Mouse (Mus musculus) frontal cortex, postnatal 25 days (tissue): ENCODE measurements at regions not wholly inside any gene's neighbourhood (a gene's known extent, or its start where the extent isn't known, plus 50 kb on each side); places are given as distances from the start of the nearest gene placed in this dataset.

Source experiments
- DNase-seq, 2 experiments: peaks; one replicate each; pipeline ENCODE4 v3.0.0; 2022; ENCODE audit warnings: low spot score in 2 of 2

DNA sequence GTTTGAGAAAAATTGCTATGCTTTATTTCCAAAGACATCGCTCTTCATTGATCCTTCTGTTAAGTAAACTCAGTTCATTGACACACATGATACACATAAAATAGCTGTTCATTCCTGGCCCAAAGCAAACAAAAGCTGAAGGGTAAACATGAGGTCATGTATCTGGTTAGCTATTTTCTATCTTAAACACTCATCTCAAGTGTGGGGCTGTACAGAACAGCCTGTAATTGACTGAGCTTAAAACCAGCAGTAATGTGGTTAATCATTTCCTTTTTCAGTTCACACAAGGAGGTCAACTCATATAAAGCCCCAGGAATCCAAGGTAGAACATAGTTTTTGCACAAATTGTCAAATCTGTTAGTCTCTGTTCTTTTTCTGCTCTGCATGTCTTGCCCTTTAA is 94.5 kb downstream of the Cldn17 start:
- DNase-seq: no peak

DNA sequence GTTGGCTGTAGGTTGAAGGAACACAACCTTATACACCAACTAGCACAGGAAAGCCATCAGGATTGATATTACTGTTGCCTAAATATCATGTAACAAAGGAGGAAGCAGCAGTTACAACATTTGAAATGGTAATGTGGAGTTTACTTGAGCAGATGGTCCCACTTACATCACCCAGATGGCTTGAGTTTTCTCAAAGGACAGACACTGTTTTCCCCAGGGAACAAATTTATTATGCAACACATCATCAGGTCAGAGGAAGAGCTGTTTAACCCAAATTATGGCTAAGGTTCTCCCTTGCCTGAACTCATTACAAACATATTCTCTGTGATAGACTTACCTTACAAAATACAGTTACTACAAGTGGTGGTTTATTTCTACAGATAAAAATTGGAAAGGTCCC is 98.6 kb downstream of the Cldn17 start:
- no peak for DNase-seq

DNA sequence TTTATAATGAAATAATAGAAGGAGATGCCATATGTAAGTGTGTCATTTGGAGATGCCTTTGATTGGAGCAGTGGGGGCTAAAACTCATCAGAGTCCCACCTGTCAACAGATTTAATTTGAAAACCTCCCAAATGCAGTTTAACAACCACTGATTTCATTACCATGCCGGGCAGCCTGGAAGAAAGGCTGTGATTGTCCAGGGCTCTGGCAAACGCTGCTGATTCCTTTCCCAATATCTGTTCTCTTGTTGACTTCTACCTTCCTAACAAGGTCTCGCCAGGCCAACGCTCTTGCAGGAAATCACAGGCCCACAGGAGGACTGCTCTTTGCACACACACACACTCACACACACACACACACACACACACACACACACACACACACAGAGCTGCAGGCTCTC is 102.4 kb downstream of the Cldn17 start:
- no peak for DNase-seq

DNA sequence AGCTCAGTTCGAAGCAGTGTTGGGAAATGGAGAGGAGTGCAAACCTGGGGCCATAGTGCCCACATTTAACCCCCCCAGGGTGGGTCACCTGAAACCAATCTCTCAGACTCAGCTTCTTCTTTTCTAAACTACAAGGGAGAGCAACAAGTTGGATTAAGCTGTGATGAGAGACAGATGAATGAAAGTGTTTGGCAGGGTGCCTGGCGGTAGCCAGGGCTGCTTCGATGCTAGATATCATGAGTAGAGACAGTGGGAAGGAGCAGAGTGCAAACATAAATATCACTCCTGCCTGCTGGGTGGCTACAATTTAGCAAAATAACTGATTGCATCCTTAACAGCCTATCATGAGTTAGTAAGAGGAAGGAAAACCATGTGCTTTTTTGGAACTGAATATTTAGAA is 106.9 kb downstream of the Cldn17 start:
- DNase-seq: no peak

DNA sequence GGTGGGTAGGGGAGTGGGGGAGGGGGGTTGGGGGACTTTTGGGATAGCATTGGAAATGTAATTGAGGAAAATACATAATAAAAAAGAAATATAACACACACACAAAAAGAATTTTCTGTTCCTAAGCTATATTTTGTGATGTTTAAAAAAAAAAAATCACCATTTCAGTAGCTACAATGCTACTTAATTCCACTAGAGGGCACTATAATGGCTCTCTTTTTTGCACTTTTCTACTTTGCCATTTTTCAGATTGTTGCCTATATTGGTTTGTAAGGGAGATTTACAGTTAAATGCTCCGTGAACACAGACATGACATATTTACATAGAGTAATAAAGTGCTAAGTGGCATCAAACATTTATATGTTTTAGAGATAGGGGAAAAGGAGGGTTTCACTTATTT is 102.7 kb upstream of the Grik1 start:
- no peak for DNase-seq

DNA sequence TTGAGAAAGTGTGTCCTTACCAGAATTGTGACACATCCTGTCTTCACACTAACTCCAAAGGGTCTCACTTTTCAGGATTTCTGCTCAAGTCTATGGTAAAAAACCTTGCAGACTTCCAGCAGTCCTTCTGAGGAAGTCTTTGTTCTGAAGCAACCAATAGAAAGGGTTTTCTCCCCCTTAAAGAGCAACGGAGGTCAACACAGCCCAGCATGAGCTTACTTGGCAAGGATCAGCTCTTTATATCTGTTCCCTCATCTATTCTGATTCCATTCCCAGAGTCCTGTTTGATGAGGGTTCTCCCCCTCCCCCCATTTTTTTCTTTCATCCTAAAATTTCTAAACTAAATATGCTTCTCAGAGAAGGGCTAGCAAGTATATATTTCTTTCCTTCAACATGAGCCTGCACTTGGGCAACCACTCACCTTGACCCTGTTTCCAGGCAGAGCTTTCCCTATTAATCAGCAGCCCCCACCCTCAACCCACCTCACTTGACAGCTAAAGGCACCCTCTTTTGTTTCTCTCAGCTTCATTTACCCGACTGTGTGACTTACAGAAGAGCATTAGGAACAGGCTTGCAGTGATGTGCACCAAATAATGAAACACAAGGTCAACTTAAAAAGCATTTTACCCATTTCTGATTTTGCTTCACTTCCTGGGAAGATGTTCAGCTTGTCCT is 91.7 kb upstream of the Grik1 start:
- DNase-seq: no peak

DNA sequence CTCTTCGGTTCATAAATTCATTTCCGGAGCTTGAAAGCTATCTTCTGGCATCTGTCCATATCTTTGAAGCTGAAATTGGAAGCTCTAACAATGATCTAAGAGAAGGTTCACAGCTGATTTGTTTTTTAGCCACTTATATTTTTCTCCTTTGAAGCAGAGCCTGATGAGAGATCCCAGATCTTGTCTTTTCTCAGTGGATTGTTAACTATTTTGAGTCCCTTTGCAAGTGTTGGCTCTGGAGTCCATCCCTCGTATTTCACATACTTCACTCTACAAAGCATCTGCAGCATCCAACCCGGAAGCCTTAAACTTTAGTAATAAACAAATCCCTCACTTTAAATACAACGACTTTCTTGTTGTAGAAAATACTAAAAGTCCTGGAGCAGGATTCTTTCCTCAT is 85.6 kb upstream of the Grik1 start:
- no peak for DNase-seq

DNA sequence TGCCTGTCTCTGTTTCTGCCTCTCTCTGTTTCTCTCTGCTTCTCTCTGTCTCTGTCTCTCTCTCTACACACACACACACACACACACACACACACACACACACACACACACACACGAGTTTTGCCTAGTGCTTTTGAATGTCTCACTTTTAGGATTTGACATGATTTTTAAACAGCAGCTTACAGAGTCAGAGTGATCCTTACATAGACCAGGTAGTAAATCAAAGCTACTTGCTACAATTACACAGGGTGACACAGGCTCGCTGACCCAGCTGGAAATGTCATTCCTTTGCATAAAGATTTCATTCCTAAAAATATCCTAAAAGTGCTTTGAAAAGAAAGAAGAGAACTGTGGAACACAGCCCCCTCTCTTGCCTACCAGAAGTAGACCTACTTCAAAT is 84.5 kb upstream of the Grik1 start:
- no peak for DNase-seq

DNA sequence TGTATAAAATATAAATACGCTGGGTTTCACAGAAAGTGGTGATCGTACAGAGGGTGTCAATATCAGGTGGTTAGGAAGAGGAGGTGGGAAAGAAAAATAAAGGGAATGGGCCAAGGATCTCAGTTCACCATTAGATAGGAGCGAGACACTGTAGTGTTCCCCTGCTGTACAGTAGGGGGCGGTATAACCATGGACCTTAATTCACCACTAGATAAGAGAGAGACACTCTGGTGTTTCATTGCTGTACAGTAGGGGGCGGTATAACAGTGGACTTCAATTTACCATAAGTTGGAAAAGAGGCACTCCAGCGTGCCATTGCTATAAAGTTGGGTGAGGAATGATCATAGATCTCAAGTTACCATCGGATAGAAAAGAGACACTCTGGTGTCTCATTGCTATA is 82.0 kb upstream of the Grik1 start:
- DNase-seq: peak in 1 of 2 experiments; percentile 11

DNA sequence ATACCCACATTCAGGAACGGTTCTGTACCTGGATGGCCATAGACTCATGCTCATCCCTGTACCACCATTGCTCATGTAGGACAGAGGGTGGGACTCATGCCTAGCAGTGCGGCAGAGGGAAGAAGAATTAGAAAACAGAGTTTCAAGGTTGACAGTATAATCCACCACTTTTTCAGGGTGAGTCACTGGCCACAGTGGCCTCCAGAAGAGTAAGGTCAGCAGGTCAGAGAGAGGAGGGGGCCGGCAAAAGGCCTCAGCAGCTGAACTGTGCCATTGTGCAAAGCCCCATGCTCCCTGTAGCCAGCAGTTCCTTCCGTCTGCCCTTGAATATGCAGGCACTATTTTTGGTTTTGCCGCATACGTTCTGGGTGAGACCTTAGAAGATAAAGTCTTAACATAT is 78.1 kb upstream of the Grik1 start:
- no peak for DNase-seq

DNA sequence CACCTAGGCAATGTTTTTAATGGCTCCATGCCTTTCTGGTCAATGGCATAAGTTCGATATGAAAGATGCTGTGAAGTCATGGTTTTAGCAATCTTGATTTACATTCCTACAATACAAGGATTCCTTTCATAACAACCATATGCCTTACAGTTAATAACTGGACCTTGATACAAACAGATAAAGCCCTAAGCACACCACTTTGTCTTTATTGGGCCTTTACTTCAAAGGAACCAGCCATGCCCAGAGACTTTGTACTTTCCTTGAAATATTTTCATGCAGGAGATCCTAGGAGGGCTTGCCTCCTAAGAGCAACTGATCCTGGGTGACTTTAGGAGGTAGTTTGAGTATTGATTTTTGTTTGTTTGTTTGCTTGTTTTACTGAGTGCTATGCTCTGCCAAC is 77.1 kb upstream of the Grik1 start:
- DNase-seq: no peak

DNA sequence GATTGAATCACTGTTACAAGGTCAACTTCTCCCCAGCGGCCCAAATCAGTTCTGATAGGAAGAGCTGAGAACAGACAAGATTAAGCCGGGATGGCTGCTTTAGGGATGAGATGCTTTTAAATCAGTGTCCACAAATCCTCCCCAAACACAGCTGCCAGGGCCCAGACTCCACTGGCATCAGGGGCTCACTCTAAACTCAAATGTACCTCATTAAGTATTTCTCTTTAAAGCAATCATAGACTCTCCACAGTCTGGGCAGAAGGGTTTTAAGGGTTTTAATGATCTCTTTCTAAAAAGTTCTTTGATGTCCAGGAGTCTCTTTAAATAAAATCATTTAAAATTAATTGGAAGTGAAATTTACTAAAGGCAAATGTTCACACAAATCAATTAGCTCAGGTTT is 70.0 kb upstream of the Grik1 start:
- no peak for DNase-seq
